Mouse (Mus musculus) leukemia stem cell, adult 10-12 weeks (primary cell): ENCODE measurements around the gene 4930544D05Rik. TPM values are rescaled to one million over a fixed set of nuclear protein-coding genes. Genes with fewer than 3 reads are reported as not detected.

Experiments used
- polyA plus RNA-seq: library from polyadenylated mRNA; stranded (reverse); fragments of >175 nt; gene quantifications from 2 replicates; pipeline ENCODE4 v1.2.3, GENCODE M21; 2012; ENCODE audit warnings: low replicate concordance

4930544D05Rik gene
- not detected in 2 replicates for polyA plus RNA-seq

GRCm38 (mm10) chr11:70615516-70616093 is at the start of gene 4930544D05Rik:
4930544D05Rik (plus strand) TSS chr11:70615848.

DNA sequence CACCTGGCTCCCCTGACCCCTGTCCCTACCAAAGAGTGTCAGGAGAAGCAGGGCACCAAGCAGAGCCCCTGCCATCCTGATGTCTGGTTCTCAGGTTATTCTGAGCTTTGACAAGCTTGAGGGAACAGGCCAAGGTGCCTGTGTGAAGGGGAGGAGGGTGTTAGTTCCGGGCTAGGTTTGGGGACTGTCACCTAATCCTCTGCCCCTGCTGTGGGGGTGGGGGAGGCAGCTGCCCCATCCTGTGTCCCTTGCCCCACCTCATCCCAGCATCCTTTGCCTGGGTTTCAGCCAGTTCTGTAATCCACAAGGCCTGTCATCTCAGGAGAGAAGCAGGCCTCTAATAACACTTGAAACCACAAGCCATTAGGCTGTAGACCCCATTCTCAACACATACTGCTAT is 3.5 kb downstream of the 4930544D05Rik start, which contains the start of gene Chrne:
Gene Chrne, minus strand, starts transcription at position 116 of the 400 bp plus-strand sequence.

GRCm38 (mm10) chr11:70638714-70639278 is 23.1 kb downstream of the 4930544D05Rik start, which contains the start of gene Gp1ba:
Gp1ba (plus strand) TSS chr11:70639122.

DNA sequence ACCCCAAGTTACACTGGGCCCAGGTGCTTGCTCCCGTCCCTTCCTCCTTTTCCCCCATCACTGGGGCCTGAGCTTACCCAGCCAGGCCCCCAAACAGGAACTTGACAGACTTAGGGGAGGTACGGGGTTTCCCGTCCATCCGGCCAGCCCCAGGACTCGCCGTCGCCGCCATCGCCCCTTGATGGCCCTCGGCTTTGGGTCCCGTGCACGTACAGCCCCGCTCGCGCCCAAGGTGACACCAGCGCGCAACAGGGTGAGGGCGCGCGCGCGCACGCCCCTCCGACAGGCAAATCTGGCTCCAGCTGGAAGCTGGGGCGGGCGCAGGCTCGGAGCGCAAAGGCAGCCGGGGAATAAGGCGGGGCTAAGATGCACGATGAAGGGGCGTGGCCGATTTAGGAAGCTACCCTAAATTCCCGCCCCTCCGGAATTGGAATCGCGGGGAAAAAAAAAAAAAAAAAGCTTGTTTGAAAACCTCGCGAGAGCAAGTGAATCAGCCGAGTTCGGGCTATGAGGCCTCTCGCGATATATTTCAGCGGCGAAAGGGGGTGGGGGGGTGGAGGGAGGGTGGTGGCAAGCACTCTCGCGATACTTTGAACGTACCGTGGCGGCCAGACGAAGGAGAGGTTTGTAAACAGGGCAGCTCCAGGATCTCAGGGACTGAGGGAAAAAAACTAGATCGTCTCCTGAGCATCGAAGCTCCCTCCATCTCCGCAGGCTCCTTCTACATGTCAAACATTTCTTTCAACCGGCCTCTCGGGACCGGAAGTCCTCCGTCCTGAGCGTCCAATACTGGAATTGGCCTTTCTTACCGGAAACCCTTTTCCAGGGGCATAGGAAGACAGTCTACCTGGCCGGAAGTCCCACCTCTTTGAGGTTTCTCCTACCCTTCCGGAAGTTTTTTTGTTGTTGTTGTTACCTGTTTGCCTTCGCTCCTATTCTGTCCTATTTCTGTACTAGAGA is 31.3 kb downstream of the 4930544D05Rik start, which contains the start of the genes Rnf167 and Slc25a11:
Gene Rnf167, plus strand, starts transcription at position 545 of the 960 bp plus-strand sequence.
Gene Slc25a11, minus strand, starts transcription at position 789 of the 960 bp plus-strand sequence.

DNA sequence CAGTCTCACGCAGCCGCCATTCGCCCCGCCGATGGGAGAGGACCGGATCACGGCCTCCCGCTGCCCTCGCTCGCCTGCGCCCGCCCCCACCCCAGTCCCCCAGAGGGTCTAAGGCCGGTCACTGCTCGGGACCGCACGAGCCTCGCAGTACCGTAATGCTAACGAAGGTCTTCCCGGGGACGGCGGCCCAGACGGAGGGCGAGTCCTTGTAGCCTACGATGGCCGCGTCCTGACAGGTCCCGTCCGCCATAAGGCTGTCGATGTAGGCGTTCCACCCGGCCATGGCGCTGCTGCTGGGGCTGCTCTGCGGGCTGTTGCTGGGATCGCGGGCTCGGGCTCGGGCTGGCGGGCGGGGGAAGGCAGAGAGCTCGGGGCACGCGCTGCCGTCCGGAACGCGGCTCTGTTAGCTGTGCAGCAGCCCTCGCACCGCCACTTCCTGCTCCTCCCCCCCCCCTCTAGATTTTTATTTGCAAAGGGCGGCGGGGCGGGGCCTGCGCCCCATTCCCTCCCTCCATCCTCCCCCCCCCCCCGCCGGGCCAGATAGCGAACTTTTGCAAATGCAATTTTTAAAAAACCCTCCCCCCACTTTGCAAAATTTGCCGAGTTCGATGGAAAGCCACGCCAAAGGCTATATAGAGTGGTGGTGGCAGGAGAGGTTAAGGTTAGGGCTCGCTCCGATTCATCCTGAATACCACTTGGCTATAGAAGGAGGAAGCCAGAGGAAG is 38.7 kb downstream of the 4930544D05Rik start, which contains the start of gene Pfn1:
Gene Pfn1, minus strand, starts transcription at position 447 of the 725 bp plus-strand sequence.

GRCm38 (mm10) chr11:70656964-70657363 is 41.3 kb downstream of the 4930544D05Rik start, which contains the start of gene Eno3:
Eno3 (plus strand) TSS chr11:70657202.

Other genes starting within 250 kb of the 4930544D05Rik start
- 84.1 and 130 TPM in 2 replicates for gene Pelp1, start 205.8 kb upstream of the 4930544D05Rik start, polyA plus RNA-seq
- gene Arrb2, start 183.2 kb upstream of the 4930544D05Rik start, polyA plus RNA-seq: 187 and 287 TPM in 2 replicates
- gene Med11, start 163.9 kb upstream of the 4930544D05Rik start, polyA plus RNA-seq: 6.5 and 33.1 TPM in 2 replicates
- gene Zmynd15, start 156.4 kb upstream of the 4930544D05Rik start, polyA plus RNA-seq: 1.6 TPM in 2 replicates
- gene Cxcl16, start 155.9 kb upstream of the 4930544D05Rik start, polyA plus RNA-seq: 0.86 and 2.0 TPM in 2 replicates
- not detected in 2 replicates for gene Tm4sf5, start 110.6 kb upstream of the 4930544D05Rik start, polyA plus RNA-seq
- gene Vmo1, start 101.2 kb upstream of the 4930544D05Rik start, polyA plus RNA-seq: not detected in 2 replicates
- gene Gltpd2, start 96.7 kb upstream of the 4930544D05Rik start, polyA plus RNA-seq: not detected in 2 replicates
- 51.2 and 127 TPM in 2 replicates for gene Psmb6, start 90.5 kb upstream of the 4930544D05Rik start, polyA plus RNA-seq
- not detected in 2 replicates for gene Gm40193, start 82.9 kb upstream of the 4930544D05Rik start, polyA plus RNA-seq
- 0.79 and 2.3 TPM in 2 replicates for gene Pld2, start 75.8 kb upstream of the 4930544D05Rik start, polyA plus RNA-seq
- 80.3 and 81.9 TPM in 2 replicates for gene Mink1, start 53.0 kb upstream of the 4930544D05Rik start, polyA plus RNA-seq
- 0.54 and 1.8 TPM in 2 replicates for gene Chrne, start 3.4 kb downstream of the 4930544D05Rik start, polyA plus RNA-seq
- gene Gp1ba, start 23.3 kb downstream of the 4930544D05Rik start, polyA plus RNA-seq: 17.4 and 31.1 TPM in 2 replicates
- gene Rnf167, start 31.4 kb downstream of the 4930544D05Rik start, polyA plus RNA-seq: 52.5 and 175 TPM in 2 replicates
- 28.6 and 32.9 TPM in 2 replicates for gene Slc25a11, start 31.6 kb downstream of the 4930544D05Rik start, polyA plus RNA-seq
- 3,216 and 5,291 TPM in 2 replicates for gene Pfn1, start 38.8 kb downstream of the 4930544D05Rik start, polyA plus RNA-seq
- gene Eno3, start 41.4 kb downstream of the 4930544D05Rik start, polyA plus RNA-seq: 8.0 and 15.4 TPM in 2 replicates
- gene Spag7, start 53.6 kb downstream of the 4930544D05Rik start, polyA plus RNA-seq: 65.7 and 82.3 TPM in 2 replicates
- gene Camta2, start 72.3 kb downstream of the 4930544D05Rik start, polyA plus RNA-seq: 29.3 and 36.4 TPM in 2 replicates
- not detected in 2 replicates for gene Inca1, start 84.3 kb downstream of the 4930544D05Rik start, polyA plus RNA-seq
- 30.4 and 70.0 TPM in 2 replicates for gene Kif1c, start 84.7 kb downstream of the 4930544D05Rik start, polyA plus RNA-seq
- gene Zfp3, start 148.4 kb downstream of the 4930544D05Rik start, polyA plus RNA-seq: 0.96 and 1.0 TPM in 2 replicates
- 2.1 TPM in 1 of 2 replicates, not detected in the other for gene Scimp, start 196.7 kb downstream of the 4930544D05Rik start, polyA plus RNA-seq
- gene Rabep1, start 228.9 kb downstream of the 4930544D05Rik start, polyA plus RNA-seq: 41.5 and 47.7 TPM in 2 replicates